Mouse (Mus musculus) cerebellum, adult 9-11 months (tissue): ENCODE data around the gene Faap100.
A peak's percentile ranks its signal among the peaks of the same experiment; 100 is the strongest.

Experiments used
- DNase-seq: peaks from one replicate; pipeline ENCODE4 v3.0.0; 2022

Gene Faap100

GRCm38 (mm10) chr11:120319310-120319709 is 59.3 kb downstream of the Faap100 start:
- peak; percentile 18 for DNase-seq
